Mouse (Mus musculus) CH12.LX (cell line): ENCODE results near the gene Dmd.

Experiments
- POLR2A ChIP-seq: IDR thresholded peaks from 2 replicates; pipeline ENCODE4 v1.6.1; 2011; ENCODE audit warnings: low read depth, mild to moderate bottlenecking, improper control_type of control experiment, low read length
- ZKSCAN1 ChIP-seq: IDR thresholded peaks from 2 replicates; pipeline ENCODE4 v1.6.1; 2012; ENCODE audit warnings: low read depth, inconsistent platforms, low read length, improper control_type of control experiment, borderline replicate concordance

DNA sequence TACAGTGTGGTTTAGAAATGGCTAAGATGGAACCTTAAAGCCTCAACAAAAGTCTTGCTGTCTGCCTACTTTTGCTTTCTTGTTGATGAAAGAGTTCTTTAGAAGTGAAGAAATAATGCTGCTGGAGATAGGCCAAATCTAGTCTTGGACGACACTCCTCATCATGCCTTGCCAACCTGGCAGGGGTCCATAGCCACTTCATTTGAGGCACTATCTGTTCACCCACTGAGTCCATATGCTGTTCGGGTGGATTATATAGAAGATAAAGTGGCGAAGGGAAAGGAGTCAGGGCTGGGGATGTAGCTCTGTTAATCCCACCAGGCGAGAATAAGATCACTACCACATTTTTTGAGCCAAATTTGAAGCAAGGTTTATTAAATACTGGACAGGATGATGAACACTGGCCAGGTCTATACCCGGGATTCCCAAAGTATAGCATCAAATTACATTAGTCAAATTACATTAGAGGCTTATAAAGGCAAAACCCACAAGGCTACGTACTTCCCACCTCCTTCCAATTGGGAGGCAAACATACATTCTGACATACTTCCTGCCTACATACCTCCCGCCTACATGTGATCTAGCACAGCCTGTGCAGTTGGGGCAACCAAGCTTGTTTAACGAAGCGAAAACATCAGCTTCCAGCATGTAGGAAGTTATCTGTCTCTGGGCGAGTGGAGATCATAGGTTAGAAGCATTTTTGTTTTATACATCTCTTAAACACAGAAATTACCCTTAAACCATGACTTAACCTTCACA is 1984.2 kb downstream of the Dmd start:
- TF ChIP-seq POLR2A (no peak), ZKSCAN1 (no peak)
